Mouse (Mus musculus): Measurements from ENCODE around the gene Gm6583. TPM values are rescaled to one million over a fixed set of nuclear protein-coding genes. Genes with fewer than 3 reads are reported as not detected.

Gm6583 gene
- polyA plus RNA-seq, 1 experiment from 2014 or later, result 0.05 TPM

DNA sequence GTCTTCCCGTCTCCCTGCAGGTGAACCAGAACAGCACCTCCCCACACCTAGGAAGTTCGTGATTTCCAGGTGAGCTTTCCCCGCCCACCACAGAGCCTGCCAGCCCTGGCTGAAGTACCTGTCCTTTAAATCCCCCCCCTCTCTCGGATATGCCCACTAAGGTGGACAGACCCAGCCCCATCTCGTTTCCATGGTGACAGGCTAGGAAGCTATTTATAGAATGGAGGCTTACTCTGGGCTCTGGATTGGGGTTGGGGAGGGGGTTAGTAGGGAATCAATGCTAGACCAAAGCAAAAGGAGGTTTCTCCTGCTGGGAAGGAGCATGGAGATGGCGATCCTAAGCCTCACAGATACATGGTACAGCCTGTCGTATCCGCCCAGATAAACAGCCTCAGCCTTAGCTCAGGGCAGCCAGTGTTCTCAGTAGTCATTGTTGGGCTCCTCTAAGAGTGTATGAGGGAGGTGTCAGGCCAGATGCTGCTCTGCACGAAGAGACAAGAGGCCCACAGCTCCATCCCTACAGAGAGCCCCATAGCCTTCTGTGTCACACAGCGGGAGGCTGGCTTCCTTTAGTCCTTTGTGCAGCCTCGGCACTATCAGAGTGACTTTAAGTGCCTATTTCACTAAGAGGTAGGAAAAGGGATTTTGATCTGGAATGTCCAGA, 42.5 kb downstream of the Gm6583 start:
- no peak for TF ChIP-seq CTCF (IDR thresholded peaks at IDR 0.05)
- no peak for ATAC-seq
- in situ Hi-C loops (cut with MboI; ENCODE audit: low pct_unique_long_range_greater_than_20kb), result loop anchor here (25.0 kb wide), 1 partner anchor 1449 kb away; the partner anchor contains the start of genes Iscu and Sart3
- POLR2A ChIA-PET, result interaction anchor here (1.5 kb wide), 1 partner anchor 35 kb away, joined by 3 read pairs; no protein-coding TSS in a partner anchor
- H3K27me3 ChIP-seq, result no peaks in the 10 kb centered on the region
- no peak for DNase-seq (ENCODE audit: low read depth, low spot score)
- CTCF ChIA-PET, result interaction anchor here (1.2 to 1.5 kb wide), 3 partner anchors 10 to 32 kb away, joined by 3 to 4 read pairs (median 3); no protein-coding TSS in a partner anchor

- ChIA-PET CTCF (no interaction called here), POLR2A (no interaction called here)
- DNase-seq (ENCODE audit: low read depth, low spot score) (no peak), ATAC-seq (no peak)
- H3K27me3 ChIP-seq, result no peaks in the 10 kb centered on the region
- TF ChIP-seq CTCF (IDR thresholded peaks at IDR 0.05), result no peak
- in situ Hi-C loops (cut with MboI; ENCODE audit: low pct_unique_long_range_greater_than_20kb), result loop anchor here (25.0 kb wide), 1 partner anchor 1456 kb away; the partner anchor contains the start of genes Iscu and Sart3
Observed at GRCm38 (mm10) chr5:112305842-112306241, 50.0 kb downstream of the Gm6583 start.

Other genes starting within 250 kb of the Gm6583 start
- not detected for gene Cryba4, start 103.5 kb downstream of the Gm6583 start, polyA plus RNA-seq (2021)
- gene Crybb1, start 100.2 kb downstream of the Gm6583 start, polyA plus RNA-seq (2021), result not detected
- 92.3 TPM for gene Tpst2, start 79.3 kb downstream of the Gm6583 start, polyA plus RNA-seq (2021)
- gene Tfip11, start 29.7 kb downstream of the Gm6583 start, polyA plus RNA-seq (2021), result 43.2 TPM
- gene Srrd, start 13.0 kb downstream of the Gm6583 start, polyA plus RNA-seq (2021), result 23.8 TPM
- gene Hps4, start 12.9 kb downstream of the Gm6583 start, polyA plus RNA-seq (2021), result 34.1 TPM
- 1.8 TPM for gene Asphd2, start 38.8 kb upstream of the Gm6583 start, polyA plus RNA-seq (2021)
- not detected for gene Gm6588, start 93.4 kb upstream of the Gm6583 start, polyA plus RNA-seq (2021)
- gene Sez6l, start 221.2 kb upstream of the Gm6583 start, polyA plus RNA-seq (2021), result 0.01 TPM

Measured in Patski (cell line).